Mouse (Mus musculus): Measurements from ENCODE around the gene Col12a1. TPM values are rescaled to one million over a fixed set of nuclear protein-coding genes. Genes with fewer than 3 reads are reported as not detected.

Gene Col12a1
- total and polyA plus RNA-seq, 3 experiments: 0.07 to 0.46 (median 0.21) TPM

DNA sequence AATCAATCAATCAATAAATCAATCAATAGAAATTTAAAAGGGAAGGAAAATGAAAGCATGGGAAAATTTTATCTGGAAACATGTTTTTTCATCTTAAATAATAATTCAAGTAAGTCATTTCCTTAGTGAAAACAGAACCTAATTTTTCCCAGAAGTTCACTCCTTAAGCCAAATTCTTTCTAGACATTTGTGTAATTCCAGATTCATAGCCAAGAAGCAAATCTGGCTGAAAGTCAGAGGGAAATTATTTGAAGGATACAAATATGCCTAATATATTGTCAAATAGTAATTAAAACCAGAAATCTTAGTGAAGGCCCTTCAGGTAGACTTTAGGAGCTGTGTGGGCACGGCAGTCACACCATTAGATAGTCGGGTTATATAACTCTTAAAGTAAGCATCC is 115.2 kb downstream of the Col12a1 start:
- Histone ChIP-seq H3K36me3 (replicated peaks in 1 of 2; ENCODE audit: control insufficient read depth in 1 of 2, insufficient read depth in 1 of 2, low read length in 1 of 2) (no peaks in the 10 kb centered on the region), H3K27ac (ENCODE audit: insufficient read depth, low read depth) (no peak overlapping the region), H3K4me1 (ENCODE audit: control insufficient read depth in 1 of 2, insufficient read depth in 2 of 2) (no peaks in the 10 kb centered on the region), H3K4me3 (replicated peaks in 1 of 3; ENCODE audit: low read depth in 2 of 3, low read length in 2 of 3, poor library complexity in 1 of 3) (no peak overlapping the region), H3K4me2 (ENCODE audit: insufficient read depth, low read depth, poor library complexity, severe bottlenecking) (no peak overlapping the region), H3K9me3 (replicated peaks; ENCODE audit: low read length) (no peaks in the 10 kb centered on the region), H3K27me3 (replicated peaks) (no peaks in the 10 kb centered on the region), H3K79me2 (replicated peaks; ENCODE audit: control insufficient read depth, extremely low read depth, insufficient read depth, poor library complexity, severe bottlenecking) (no peaks in the 10 kb centered on the region), H3K9ac (ENCODE audit: insufficient read depth, low read depth) (no peak overlapping the region)
- TF ChIP-seq ZKSCAN1 (IDR thresholded peaks at IDR 0.05; ENCODE audit: borderline replicate concordance, low read depth, low read length) (no peak), ZC3H11A (IDR thresholded peaks at IDR 0.05; ENCODE audit: low read depth, low read length) (no peak), SMC3 (IDR thresholded peaks at IDR 0.05; ENCODE audit: low read depth, low read length) (no peak), IRF4 (IDR thresholded peaks at IDR 0.05; ENCODE audit: low read depth, low read length) (no peak), ELF1 (IDR thresholded peaks at IDR 0.05; ENCODE audit: low read depth, low read length) (no peak), POLR2A (IDR thresholded peaks at IDR 0.05; ENCODE audit: low read depth, low read length) (no peak)
- dilution Hi-C loops (cut with MboI; ENCODE audit: extremely low pct_ligation_motif_present, extremely low pct_unique_long_range_greater_than_20kb, low sequenced_read_pairs) (no loop called here), in situ Hi-C loops (cut with MboI; ENCODE audit: low pct_ligation_motif_present, low pct_unique_long_range_greater_than_20kb, low sequenced_read_pairs) (no loop called here)
- no peak for DNase-seq (ENCODE audit: extremely low read depth)

DNA sequence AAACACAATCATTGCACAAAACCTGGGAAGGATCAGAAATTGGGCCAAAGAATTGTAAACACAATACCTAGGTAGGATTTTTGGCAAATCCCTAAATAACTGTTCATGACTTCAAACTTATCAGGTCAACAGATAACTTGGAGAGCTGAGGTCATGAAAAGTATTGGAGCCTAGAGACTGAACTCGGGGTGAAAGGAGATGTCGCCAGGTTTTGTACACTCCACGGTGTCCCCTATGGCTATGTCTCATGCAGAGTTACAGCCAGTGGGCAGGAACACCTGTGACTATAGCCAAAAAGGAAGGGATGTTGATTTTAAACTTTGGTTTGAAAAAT is 118.4 kb downstream of the Col12a1 start:
- H3K4me2 ChIP-seq (ENCODE audit: insufficient read depth, low read depth, poor library complexity, severe bottlenecking): no peak overlapping the region
- no peak overlapping the region for H3K4me3 ChIP-seq (replicated peaks in 1 of 3; ENCODE audit: low read depth in 2 of 3, low read length in 2 of 3, poor library complexity in 1 of 3)
- no peaks in the 10 kb centered on the region for H3K27me3 ChIP-seq (replicated peaks)
- H3K36me3 ChIP-seq (replicated peaks in 1 of 2; ENCODE audit: control insufficient read depth in 1 of 2, insufficient read depth in 1 of 2, low read length in 1 of 2): no peaks in the 10 kb centered on the region
- H3K9ac ChIP-seq (ENCODE audit: insufficient read depth, low read depth): no peak overlapping the region
- H3K27ac ChIP-seq (ENCODE audit: insufficient read depth, low read depth): no peak overlapping the region
- no peak for DNase-seq (ENCODE audit: extremely low read depth)
- H3K79me2 ChIP-seq (replicated peaks; ENCODE audit: control insufficient read depth, extremely low read depth, insufficient read depth, poor library complexity, severe bottlenecking): no peaks in the 10 kb centered on the region
- in situ Hi-C loops (cut with MboI; ENCODE audit: low pct_ligation_motif_present, low pct_unique_long_range_greater_than_20kb, low sequenced_read_pairs) (no loop called here), dilution Hi-C loops (cut with MboI; ENCODE audit: extremely low pct_ligation_motif_present, extremely low pct_unique_long_range_greater_than_20kb, low sequenced_read_pairs) (no loop called here)
- H3K4me1 ChIP-seq (ENCODE audit: control insufficient read depth in 1 of 2, insufficient read depth in 2 of 2): no peaks in the 10 kb centered on the region
- TF ChIP-seq NELFE (IDR thresholded peaks at IDR 0.05; ENCODE audit: low read depth, low read length) (no peak), MAFK (IDR thresholded peaks at IDR 0.05; ENCODE audit: insufficient replicate concordance, low read length) (no peak), ZNF384 (IDR thresholded peaks at IDR 0.05; ENCODE audit: low read depth, low read length) (no peak), POLR2A (IDR thresholded peaks at IDR 0.05; ENCODE audit: low read depth, low read length) (no peak), MEF2A (IDR thresholded peaks at IDR 0.05; ENCODE audit: borderline replicate concordance, low read depth, low read length) (no peak), MAZ (IDR thresholded peaks at IDR 0.05; ENCODE audit: low read depth, low read length) (no peak), EP300 (IDR thresholded peaks at IDR 0.05; ENCODE audit: low read length) (no peak), IRF4 (IDR thresholded peaks at IDR 0.05; ENCODE audit: low read depth, low read length) (no peak), RCOR1 (conservative IDR thresholded peaks at IDR 0.05; ENCODE audit: low read depth, low read length) (no peak), ZKSCAN1 (IDR thresholded peaks at IDR 0.05; ENCODE audit: borderline replicate concordance, low read depth, low read length) (no peak), MAX (IDR thresholded peaks at IDR 0.05; ENCODE audit: low read length) (no peak), NRF1 (IDR thresholded peaks at IDR 0.05; ENCODE audit: low read depth, low read length) (no peak), JUN (IDR thresholded peaks at IDR 0.05; ENCODE audit: insufficient read depth, low read depth, low read length) (no peak), MXI1 (IDR thresholded peaks at IDR 0.05; ENCODE audit: low read depth, low read length) (no peak), UBTF (IDR thresholded peaks at IDR 0.05; ENCODE audit: low read depth, low read length) (no peak), POLR2AphosphoS2 (IDR thresholded peaks at IDR 0.05; ENCODE audit: low read depth, low read length) (no peak), PAX5 (IDR thresholded peaks at IDR 0.05; ENCODE audit: low read length) (no peak)
- no peaks in the 10 kb centered on the region for H3K9me3 ChIP-seq (replicated peaks; ENCODE audit: low read length)

Data from CH12.LX (cell line).